Mouse (Mus musculus) thymus, postnatal 0 days (tissue): ENCODE measurements around the gene Pate4. TPM values are rescaled to one million over a fixed set of nuclear protein-coding genes. Genes with fewer than 3 reads are reported as not detected.
"Not testable (repeated sequence)": the region's sequence is repeated elsewhere in the genome, so short reads cannot be mapped to it uniquely, and the experiment has no call there.

Source experiments
- DNase-seq: peaks from one replicate; pipeline ENCODE4 v3.0.0-alpha.2; 2015; ENCODE audit warnings: low spot score
- polyA plus RNA-seq: library from polyadenylated mRNA; unstranded; fragments of >200 nt; fragmentation: Nextera tagmentation; extraction: Ambion mirVana; gene quantifications from 2 replicates; pipeline ENCODE4 v1.2.1, GENCODE M21; 2015

Gene Pate4
- 0.17 TPM in 1 of 2 replicates, not detected in the other for polyA plus RNA-seq

DNA sequence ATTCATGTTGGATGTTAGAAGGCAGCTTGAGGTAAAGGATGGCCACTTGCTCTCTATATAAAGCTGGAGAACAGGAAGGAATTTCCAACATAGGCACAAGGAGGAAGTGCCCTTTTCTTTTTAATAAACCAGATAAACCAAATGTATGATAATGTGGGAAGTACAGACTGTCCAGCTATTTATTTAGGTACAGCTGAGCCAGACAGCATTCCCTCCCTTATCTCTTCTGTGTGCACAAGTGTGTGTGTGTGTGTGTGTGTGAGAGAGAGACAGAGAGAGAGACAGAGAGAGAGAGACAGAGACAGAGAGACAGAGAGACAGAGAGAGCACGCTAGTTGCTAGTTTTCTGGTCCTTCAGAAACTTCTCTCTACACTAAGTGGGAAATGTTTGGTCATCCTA lies at the start of gene Pate4:
Gene Pate4, minus strand, starts transcription at position 101 of the 400 bp plus-strand sequence.
- DNase-seq = no peak

DNA sequence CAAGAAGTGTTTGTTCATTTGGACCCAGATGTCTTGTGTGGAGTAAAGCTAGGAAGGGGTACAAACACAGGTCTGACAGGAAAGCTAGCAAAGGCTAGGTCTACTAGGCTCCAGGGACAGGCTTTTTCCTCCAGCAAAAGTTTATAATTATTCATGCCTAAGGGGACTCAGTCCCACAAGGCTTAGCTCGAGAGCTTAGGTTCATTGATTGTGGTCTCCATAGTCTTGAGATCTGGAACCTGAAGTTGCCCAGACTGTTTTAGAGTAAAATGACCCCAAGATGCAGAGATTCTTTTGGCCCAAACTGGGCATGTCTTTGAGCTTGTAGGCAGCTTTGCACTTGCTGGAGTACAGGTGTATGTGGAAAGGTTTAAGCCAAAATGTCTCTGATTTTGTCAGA lies 36.4 kb upstream of the Pate4 start, which contains the start of gene Pate3:
Gene Pate3, minus strand, starts transcription at position 101 of the 400 bp plus-strand sequence.
- DNase-seq = no peak

DNA sequence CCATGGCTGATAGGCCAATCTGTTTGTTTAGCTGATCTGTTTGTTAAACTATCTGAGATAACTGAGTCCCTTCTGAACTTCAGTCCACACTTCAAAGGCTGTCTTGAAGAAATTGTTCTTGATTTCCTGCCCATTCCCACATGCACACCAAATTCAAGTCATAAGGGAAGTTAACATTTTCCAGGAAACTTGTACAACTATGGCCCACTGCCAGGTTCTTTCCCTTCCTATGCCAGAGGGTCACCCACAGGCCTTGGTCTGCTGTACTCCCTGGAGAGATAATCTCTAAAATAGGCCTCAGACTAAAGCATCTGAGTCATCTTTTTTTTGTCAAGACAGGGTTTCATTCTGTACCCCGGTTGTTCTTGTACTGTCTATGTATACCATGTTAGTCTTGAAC lies 21.2 kb upstream of the Pate4 start:
- no peak for DNase-seq

DNA sequence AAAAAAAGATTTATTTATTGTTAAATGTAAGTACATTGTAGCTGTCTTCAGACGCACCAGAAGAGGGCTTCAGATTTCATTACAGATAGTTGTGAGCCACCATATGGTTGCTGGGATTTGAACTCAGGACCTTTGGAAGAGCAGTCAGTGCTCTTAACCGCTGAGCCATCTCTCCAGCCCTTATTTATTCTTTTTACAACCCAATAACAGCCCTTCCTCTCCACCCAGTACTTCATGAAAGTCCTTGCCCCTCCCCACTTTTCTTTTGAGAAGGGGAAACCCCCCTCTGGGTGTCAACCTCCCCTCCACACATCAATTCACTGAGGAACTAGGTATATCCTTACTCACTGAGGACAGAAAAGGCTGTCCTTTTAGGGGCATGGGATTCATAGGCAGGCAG lies 5.0 kb upstream of the Pate4 start:
- DNase-seq = not testable (repeated sequence)

DNA sequence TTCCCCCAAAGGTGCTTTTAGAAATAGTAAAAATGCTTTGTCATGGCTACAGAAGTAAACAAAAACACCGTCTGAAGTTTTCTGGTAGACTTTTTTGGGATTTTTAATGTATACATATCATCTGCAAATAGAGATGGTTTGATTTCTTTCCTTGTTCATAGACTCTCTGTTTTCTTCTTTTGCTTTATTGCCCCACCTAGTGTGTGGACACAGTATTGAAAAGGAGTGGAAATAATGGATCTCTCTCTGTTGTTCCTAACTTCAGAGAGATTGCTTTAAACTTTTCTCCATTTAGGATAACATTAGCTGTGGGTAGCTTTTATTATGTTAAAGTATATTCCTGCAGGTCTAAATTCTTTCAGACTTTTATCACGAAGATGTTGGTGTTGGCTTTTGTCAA lies 2.3 kb upstream of the Pate4 start:
- DNase-seq = no peak

DNA sequence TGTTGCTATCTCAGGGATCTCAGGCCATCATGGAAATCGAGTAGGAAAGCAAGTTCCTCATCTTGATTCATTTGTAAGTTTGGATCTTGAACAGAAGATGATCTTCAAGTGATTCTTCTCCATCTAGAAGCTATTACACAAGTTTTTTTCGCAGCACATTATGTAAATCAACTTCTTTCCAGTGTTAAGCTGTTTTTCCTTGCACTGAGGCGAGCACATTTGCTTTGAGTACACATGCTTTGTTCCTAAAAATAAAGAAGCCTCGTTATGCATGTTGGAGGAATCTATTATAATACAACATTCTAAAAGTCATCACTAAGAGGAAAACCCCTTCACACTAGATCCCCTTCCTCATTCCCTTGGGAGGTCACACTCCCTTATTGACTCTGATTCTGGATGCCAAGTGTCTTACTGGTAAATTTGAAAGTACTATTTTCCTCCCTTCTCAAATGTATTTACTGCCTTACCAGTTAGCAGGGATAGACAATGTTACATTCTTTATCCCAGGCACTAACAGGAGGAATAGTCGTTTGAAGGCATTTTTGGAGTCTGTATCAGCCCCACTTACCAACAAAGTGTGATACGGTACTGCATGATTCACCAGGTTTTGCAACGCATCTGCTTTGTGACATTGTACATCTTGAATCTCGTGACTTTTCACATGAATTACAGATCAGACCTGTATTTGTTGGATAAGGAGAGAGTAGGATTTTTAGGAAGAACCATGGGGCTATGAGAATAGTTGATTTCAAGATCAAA lies 3.9 kb downstream of the Pate4 start:
- DNase-seq = no peak

DNA sequence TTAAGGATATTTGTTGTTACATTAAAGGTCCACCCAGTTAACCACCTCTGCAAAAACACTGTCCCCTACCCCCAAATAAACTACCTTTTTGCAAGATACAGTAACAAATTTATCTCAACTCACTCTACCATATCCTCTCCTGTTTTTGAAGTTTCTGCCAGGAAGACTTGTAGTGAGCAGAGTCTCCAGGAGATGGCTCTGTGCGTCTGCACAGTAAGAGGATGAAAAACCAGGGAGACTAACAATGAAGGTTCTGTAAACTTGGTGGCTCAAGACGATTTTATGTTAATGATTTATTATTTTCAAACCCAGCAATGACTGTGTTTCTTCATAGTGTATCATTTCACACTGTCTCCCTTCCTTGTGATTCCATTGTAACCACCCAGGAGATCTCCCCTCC lies 18.8 kb downstream of the Pate4 start:
- DNase-seq = peak; percentile 31

DNA sequence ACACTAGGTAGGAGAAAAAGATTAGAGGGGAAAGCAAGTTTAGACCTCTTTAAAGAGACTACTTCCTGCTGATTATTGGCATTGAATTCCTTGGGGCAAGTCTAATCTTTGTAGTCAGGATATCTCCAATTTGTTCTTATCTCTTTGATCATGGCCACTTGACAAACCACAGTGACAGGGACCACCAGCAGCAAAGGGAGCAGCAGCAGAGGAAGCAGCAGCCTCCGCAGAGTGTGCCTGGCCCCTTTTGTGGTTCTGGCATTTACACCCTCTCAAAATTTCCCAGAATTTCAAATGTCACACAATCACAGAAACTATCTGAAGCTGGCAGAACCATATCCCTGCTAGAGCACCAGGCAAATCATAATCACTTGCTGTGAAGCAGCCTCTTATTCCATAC lies 24.1 kb downstream of the Pate4 start:
- DNase-seq = no peak

DNA sequence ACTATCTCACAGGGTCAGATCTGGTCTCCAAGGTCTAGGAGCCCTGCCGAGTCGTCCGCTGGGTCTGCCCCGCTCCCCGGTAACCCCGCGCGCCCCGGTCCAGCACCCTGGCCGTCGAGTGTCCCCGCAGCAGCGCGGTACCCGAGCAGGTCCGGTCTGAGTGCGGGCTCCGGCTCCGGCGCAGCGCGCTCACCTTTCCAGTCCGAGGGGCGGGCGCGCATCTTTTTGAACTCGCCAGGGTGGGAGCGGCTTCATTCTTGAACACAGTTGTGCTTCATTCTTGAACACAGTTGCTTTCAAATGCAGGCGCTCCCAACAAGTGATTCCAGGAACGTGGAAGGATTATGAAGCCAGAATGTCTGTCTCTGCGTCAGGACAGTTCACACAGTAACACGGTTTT lies 37.3 kb downstream of the Pate4 start:
- no peak for DNase-seq

DNA sequence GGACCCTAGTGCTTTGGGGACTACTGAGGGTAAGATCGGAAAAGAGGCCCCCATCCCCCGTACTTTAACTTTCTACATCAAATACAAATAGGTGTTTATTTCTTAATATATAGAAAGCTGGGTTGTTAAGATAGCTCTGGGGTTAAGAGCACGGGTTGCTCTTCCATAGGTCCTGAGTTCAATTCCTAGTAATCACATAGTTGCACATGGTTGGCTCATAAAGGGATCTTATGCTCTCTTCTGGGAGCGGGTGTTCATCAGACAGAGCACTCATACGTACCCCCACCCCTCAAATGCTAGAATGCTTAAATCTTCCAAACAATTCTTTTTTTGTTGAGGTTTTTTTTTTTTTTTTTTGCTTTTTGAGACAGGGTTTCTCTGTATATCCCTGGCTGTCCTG lies 41.1 kb downstream of the Pate4 start:
- no peak for DNase-seq

DNA sequence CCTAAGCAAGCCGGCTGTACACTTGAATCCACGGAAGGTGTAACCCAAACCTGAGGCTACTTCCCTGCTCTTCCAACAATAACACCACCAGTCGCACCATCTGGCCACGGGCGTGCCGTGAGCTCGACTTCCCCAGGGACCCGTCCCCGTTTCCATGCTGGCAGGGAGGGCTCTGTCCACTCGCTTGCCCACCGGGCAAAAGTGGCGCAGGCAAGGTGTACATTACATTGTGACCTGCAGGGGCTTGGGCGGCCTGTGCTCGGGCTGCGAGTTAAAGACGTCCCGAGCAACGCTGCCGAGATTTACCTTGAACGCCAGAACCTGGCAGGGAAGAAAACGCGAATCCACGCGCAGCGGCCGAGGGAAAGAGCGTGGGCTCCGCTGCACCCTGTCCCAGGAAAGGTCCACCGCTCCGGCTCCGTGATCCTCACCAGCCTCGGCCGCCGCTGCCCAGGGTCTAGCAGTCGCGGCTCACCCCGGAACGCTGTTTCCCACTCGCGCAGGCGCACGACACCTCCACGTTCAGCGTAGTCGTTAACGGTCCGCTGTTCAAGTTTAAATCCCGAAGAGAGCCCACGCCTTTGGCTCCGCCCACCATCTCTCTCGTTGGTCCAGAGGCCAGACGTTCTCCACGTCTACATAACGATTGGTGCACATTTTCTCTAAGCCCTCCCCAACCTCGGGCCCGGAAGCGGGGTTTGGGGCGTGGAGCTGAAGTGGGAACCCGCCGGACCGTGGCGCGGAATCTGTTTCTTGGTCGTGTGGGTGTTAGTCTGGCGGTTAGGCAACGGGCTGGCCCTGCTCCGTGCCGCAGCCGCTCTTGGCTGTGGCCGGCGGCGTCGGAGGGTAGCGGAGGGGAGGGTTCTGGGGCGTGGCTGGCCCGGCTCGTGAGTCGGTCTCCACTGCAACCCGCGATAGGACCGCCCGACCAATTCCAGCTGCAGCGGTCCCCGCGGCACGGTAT lies 41.9 kb downstream of the Pate4 start, which contains the start of the genes Pate2 and Hyls1:
Gene Pate2, plus strand, starts transcription at position 714 of the 964 bp plus-strand sequence.
Gene Hyls1, minus strand, starts transcription at position 828 of the 964 bp plus-strand sequence.
- DNase-seq = peak; percentile 97

DNA sequence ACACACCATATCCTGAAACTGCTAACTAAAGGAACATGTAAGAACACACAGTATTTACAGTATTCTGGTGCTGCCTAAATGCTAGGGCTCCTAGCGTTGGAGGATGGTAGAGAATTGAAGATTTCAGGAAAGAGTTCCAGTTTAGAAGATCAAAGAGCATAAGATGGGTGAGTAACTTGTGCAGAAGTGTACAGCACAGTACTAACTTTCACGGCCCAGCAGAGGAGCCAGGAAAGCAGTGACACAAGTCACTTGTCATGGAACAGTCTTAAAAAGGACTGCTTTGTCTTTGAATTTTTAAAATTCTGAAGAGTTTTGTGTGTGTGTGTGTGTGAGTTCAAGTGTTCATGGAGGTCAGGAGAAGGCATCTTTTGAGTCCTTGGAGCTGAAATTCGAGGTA lies 43.7 kb downstream of the Pate4 start:
- no peak for DNase-seq

DNA sequence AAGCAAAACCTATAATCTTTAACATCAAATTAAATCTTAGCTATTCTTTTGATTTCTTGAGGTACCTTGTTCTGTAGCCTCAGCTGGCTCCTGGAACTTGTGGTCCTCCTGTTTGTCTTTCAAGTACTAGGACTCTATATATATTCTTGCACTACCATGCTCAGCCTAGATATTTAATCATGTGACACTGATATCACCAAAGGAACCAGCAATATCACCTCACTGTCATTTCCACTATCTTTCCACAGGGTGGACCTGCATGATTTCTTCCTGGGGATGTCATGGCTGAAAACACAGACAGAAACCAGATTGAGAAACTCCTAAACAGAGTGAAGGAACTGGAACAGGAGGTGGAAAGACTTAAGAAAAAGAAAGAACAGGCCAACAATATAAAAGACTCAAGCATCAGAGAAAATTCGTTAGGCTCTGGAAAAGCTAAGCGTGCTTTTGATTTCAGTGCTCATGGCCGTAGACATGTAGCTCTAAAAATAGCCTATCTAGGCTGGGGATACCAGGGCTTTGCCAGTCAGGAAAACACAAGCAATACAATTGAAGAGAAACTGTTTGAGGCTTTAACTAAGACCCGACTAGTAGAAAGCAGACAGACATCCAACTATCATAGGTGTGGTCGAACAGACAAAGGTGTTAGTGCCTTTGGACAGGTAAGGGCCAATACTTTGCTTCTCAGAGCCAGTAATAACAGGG lies 47.1 kb downstream of the Pate4 start:
- DNase-seq = no peak

DNA sequence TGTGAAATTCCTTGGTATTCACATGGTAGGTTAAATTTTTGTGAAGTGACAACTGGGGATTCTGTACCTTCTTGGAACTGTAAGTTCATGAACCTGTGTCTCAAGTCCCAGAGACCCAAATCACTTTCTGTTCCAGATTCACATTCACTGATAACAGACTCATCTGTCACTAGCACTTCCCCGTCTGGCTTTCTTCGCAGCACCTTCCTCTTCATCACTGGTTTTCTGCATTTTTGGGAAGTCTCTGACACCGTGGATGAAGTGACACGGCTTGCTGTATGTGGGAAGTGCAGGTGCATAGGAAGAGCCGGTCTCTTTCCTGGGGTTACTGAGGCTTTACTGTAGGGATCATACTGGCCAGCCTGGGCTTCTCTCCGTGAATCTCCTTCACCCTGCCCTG lies 50.2 kb downstream of the Pate4 start:
- DNase-seq = no peak

DNA sequence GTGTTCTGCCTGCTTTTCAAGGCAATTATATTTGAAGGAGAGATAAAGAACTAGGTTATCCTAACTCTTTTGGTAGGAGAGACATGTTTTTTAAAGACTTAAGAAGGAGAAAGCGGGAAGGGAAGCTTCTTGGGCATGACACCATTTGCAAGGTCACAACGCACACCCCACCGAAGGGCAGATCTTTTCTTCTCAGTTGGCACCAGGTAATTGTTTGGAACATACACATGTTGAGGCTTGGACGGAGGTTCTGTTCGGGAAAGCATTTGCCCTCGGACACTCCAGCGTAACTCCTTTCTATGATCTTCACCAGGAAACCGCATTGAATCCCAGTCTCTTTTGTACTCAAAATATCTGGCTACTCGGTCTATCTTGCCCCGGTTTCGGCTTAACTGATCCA lies 50.7 kb downstream of the Pate4 start:
- DNase-seq = no peak

DNA sequence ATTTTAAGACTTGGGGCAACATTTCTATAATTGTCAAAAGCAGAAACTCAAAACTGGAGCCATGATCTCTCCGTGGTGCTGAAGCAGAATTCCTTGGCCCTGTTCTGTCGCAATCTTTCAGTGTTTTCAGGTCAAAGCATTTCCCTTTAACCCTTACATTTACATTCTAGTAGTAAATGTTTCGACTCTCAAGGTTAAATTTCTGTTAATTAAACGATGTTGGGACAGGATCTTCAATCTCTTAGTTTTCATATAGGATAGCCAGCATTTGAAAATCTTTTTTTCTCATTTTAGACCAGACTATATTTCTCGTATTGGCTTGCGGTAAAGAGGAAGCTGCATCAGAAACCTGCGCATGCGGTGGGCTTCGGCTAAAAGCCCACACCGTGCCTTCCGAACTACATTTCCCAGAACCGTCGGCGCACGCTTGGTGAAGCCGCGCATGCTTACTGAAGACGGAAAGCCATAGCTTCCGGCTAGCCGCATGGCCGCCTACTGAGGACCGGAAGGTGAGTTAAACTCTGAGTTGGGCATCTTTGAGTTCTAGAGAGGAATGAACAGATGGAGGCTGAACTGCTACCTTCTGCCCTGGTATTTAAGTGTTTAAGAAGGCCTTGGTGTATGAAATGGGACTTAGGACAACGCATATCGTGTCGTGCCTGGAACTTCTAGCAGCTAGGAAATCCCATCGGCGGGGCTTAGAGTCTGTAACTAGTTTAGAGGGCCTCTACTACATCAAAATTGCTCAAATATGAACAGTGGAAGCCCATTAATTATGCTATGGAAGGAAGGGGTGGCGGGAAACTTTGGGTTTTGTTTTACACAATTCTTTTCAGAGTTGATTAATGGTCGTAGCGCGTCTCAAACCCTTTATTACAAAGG lies 52.5 kb downstream of the Pate4 start:
- DNase-seq = peak; percentile 93

DNA sequence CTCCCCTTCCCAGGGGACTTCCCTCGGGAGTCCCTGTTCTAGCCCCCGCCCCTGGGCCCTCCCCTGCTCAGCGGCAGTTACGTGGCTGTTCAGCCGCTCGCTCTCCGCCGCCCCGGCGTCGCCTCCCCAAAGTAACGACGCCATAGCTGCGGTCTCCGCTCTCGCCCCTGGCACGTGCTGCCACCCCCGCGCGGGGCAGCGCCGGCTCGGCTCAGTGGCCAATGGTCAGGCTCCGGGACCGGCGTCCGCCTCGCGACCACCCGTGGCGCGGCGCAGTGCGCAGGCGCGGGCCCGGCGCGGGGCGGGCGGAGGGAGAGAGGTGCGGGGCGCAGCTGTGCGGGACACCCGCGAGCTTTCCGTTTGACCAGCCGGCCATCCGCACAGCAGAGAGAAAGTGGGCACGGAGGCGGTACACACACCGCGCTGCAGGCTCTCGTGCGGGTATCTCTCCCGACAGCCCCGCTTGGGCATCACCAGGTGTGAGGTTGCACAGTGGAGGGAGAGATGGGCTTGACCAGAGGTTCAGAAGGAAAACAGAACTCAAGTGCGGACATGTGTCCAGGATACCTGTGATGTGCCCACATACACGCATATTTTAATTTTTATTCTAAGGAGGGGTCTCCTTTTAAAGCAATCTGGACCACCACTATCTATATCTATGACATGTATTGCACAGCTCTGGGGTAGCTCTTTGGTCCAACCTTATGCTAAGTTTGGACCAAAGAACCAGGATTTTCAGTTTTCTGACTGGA lies 53.3 kb downstream of the Pate4 start, which contains the start of the genes Ddx25 and Pus3:
Gene Ddx25, minus strand, starts transcription at position 272 of the 752 bp plus-strand sequence.
Gene Pus3, plus strand, starts transcription at position 339 of the 752 bp plus-strand sequence.
- peak; percentile 28 for DNase-seq
